ENCODE assay signal across 30 mouse cellular contexts in the genomic region with DNA sequence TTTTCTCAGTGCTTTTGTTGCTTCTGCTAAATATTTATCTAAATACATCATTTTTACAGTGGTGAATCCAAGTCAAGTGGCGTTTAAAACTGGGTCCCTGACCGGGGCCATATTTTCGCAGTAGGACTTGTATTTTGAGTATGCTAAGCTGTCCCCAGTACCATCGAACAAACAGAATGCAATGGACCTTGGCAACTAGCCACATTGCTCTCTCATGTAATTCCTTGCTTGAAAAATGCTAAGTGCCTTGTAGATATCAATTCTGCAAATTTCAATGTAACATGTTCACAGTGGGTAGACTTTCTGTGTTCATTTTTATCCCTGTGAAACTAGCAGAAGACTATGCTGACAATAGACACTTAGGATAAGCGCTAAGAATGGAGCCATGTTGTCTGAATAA. TPM values are rescaled to one million over a fixed set of nuclear protein-coding genes. Genes with fewer than 3 reads are reported as not detected.
"Had no signal": no experiment of that assay in that cellular context is flagged by ENCODE, and none has a peak within 500 bp of the region (broad histone marks: within the 10 kb centered on the region; RNA-seq: fewer than 3 reads in every experiment).

No protein-coding gene starts in this region.

- H3K9me3 ChIP-seq: heart, embryonic 10.5 days; heart, embryonic 12.5 days; hindbrain, embryonic 10.5 days; hindbrain, embryonic 12.5 days; intestine, embryonic 15.5 days; limb, embryonic 10.5 days; limb, embryonic 12.5 days; liver, embryonic 13.5 days had no signal

- H3K4me2 ChIP-seq: heart, embryonic 12.5 days; hindbrain, embryonic 12.5 days; hindbrain, embryonic 14.5 days; intestine, embryonic 15.5 days; limb, embryonic 12.5 days; liver, embryonic 13.5 days had no signal

- DNase-seq: gastrocnemius, adult 2 months; gastrocnemius, postnatal 10 days; gastrocnemius, postnatal 25 days; heart, adult 2 months; heart, postnatal 10 days; heart, postnatal 4 days; kidney, adult 18-20 months; kidney, postnatal 10 days; liver, embryonic 13.5 days had no signal

- H3K27me3 ChIP-seq: heart, embryonic 12.5 days; hindbrain, embryonic 12.5 days; intestine, embryonic 15.5 days; limb, embryonic 12.5 days; liver, embryonic 13.5 days had no signal

- ATAC-seq: forebrain, embryonic 16.5 days; hindbrain, embryonic 16.5 days; inflammation-experienced regulatory T-cells, adult 6 months had no signal

- H3K4me3 ChIP-seq: gastrocnemius, adult 2 months; heart, adult 2 months; heart, embryonic 10.5 days; heart, embryonic 12.5 days; hindbrain, embryonic 10.5 days; hindbrain, embryonic 12.5 days; intestine, embryonic 15.5 days; layer of hippocampus, adult 2 months; left cerebral cortex, adult 2 months; limb, embryonic 10.5 days; limb, embryonic 12.5 days; liver, embryonic 13.5 days had no signal

- H3K9ac ChIP-seq: heart, embryonic 12.5 days; hindbrain, embryonic 12.5 days; hindbrain, embryonic 14.5 days; intestine, embryonic 15.5 days; limb, embryonic 12.5 days; liver, embryonic 13.5 days had no signal

- H3K4me1 ChIP-seq: heart, embryonic 10.5 days; heart, embryonic 12.5 days; hindbrain, embryonic 10.5 days; hindbrain, embryonic 12.5 days; intestine, embryonic 15.5 days; limb, embryonic 10.5 days; limb, embryonic 12.5 days; liver, embryonic 13.5 days had no signal

- H3K27ac ChIP-seq: gastrocnemius, adult 2 months; heart, adult 2 months; heart, embryonic 10.5 days; hindbrain, embryonic 10.5 days; hindbrain, embryonic 12.5 days; hindbrain, embryonic 14.5 days; intestine, embryonic 15.5 days; layer of hippocampus, adult 2 months; left cerebral cortex, adult 2 months; limb, embryonic 10.5 days; limb, embryonic 12.5 days; liver, embryonic 13.5 days had no signal

- H3K36me3 ChIP-seq: heart, embryonic 10.5 days; heart, embryonic 12.5 days; hindbrain, embryonic 10.5 days; hindbrain, embryonic 12.5 days; intestine, embryonic 15.5 days; limb, embryonic 10.5 days; limb, embryonic 12.5 days; liver, embryonic 13.5 days had no signal

RNA-seq across cellular contexts. Expression of a gene that starts 4.7 kb away (rescaled TPM):
- total RNA-seq: gastrocnemius, adult 2 months; gastrocnemius, postnatal 25 days; granulocyte monocyte progenitor cell, adult 5-6 weeks; heart, adult 2 months; heart, postnatal 25 days; layer of hippocampus, adult 2 months; left cerebral cortex, adult 2 months; left cerebral cortex, postnatal 14 days; left cerebral cortex, postnatal 36 days had no signal
- polyA plus RNA-seq: heart, adult 2 months; heart, embryonic 14.5 days; hindbrain, embryonic 10.5 days; hindbrain, embryonic 12.5 days; hindbrain, embryonic 14.5 days; hindbrain, embryonic 16.5 days; inflammation-experienced regulatory T-cells, adult 6 months; limb, embryonic 10.5 days had no signal

RNA-seq across cellular contexts. Expression of a gene that starts 13.7 kb away (rescaled TPM):
- total RNA-seq: gastrocnemius, adult 2 months; gastrocnemius, postnatal 25 days; granulocyte monocyte progenitor cell, adult 5-6 weeks; heart, adult 2 months; heart, postnatal 10 days; heart, postnatal 25 days; layer of hippocampus, postnatal 10 days; layer of hippocampus, postnatal 25 days; left cerebral cortex, adult 2 months; left cerebral cortex, postnatal 14 days; left cerebral cortex, postnatal 36 days had no signal
- polyA plus RNA-seq: frontal cortex, adult 2 months; heart, embryonic 14.5 days; hindbrain, embryonic 10.5 days; hindbrain, embryonic 12.5 days; hindbrain, embryonic 14.5 days; hindbrain, embryonic 16.5 days; inflammation-experienced regulatory T-cells, adult 6 months; limb, embryonic 12.5 days had no signal

RNA-seq across cellular contexts. Expression of a gene that starts 28.5 kb away (rescaled TPM):
- total RNA-seq: gastrocnemius, adult 2 months; gastrocnemius, postnatal 25 days; granulocyte monocyte progenitor cell, adult 5-6 weeks; heart, adult 2 months; heart, postnatal 25 days; layer of hippocampus, adult 2 months; layer of hippocampus, postnatal 10 days; layer of hippocampus, postnatal 25 days; left cerebral cortex, adult 2 months; left cerebral cortex, postnatal 14 days; left cerebral cortex, postnatal 36 days had no signal
- polyA plus RNA-seq: frontal cortex, adult 2 months; heart, adult 2 months; hindbrain, embryonic 10.5 days; hindbrain, embryonic 12.5 days; hindbrain, embryonic 14.5 days; hindbrain, embryonic 16.5 days; inflammation-experienced regulatory T-cells, adult 6 months; limb, embryonic 10.5 days had no signal
